Mouse (Mus musculus) telencephalon, adult 2 months (tissue): ENCODE results near the gene Csde1.

Experiments used
- DNase-seq: peaks from one replicate; pipeline ENCODE4 v3.0.0-alpha.2; 2011; ENCODE audit warnings: low read depth, low spot score

The Csde1 gene

GRCm38 (mm10) chr3:103020249-103020942, at the start of gene Csde1:
Csde1 (plus strand) TSS chr3:103020426.
- DNase-seq, result peak; percentile 97

GRCm38 (mm10) chr3:102970508-102970907, 49.7 kb upstream of the Csde1 start:
- DNase-seq, result no peak

GRCm38 (mm10) chr3:102976906-102977305, 43.3 kb upstream of the Csde1 start:
- no peak for DNase-seq

- DNase-seq, result peak; percentile 11
Observed at GRCm38 (mm10) chr3:102979550-102980348, 40.5 kb upstream of the Csde1 start.

GRCm38 (mm10) chr3:102980349-102980736, 39.9 kb upstream of the Csde1 start:
- no peak for DNase-seq

GRCm38 (mm10) chr3:102991041-102991440, 29.2 kb upstream of the Csde1 start:
- no peak for DNase-seq

GRCm38 (mm10) chr3:102992936-102993335, 27.3 kb upstream of the Csde1 start:
- DNase-seq, result peak; percentile 42

- peak; percentile 15 for DNase-seq
Observed at GRCm38 (mm10) chr3:102995233-102995604, 25.0 kb upstream of the Csde1 start.

GRCm38 (mm10) chr3:102995605-102996321, 24.5 kb upstream of the Csde1 start, which contains the start of gene Sike1:
Sike1 (plus strand) TSS chr3:102995708.
- peak; percentile 92 for DNase-seq

GRCm38 (mm10) chr3:102997036-102997435, 23.2 kb upstream of the Csde1 start:
- no peak for DNase-seq

GRCm38 (mm10) chr3:102997591-102997990, 22.6 kb upstream of the Csde1 start:
- no peak for DNase-seq

GRCm38 (mm10) chr3:103001595-103001994, 18.6 kb upstream of the Csde1 start:
- DNase-seq, result no peak

- DNase-seq, result no peak
Observed at GRCm38 (mm10) chr3:103017350-103017749, 2.9 kb upstream of the Csde1 start.

- no peak for DNase-seq
Observed at GRCm38 (mm10) chr3:103019462-103019861, 764 bp upstream of the Csde1 start.

- peak; percentile 81 for DNase-seq
Observed at GRCm38 (mm10) chr3:103020943-103021638, 865 bp downstream of the Csde1 start.

- no peak for DNase-seq
Observed at GRCm38 (mm10) chr3:103026174-103026573, 5.9 kb downstream of the Csde1 start.

- DNase-seq, result no peak
Observed at GRCm38 (mm10) chr3:103040285-103040684, 20.1 kb downstream of the Csde1 start.

GRCm38 (mm10) chr3:103040861-103041379, 20.7 kb downstream of the Csde1 start:
- no peak for DNase-seq

GRCm38 (mm10) chr3:103056016-103056595, 35.9 kb downstream of the Csde1 start:
- no peak for DNase-seq

GRCm38 (mm10) chr3:103057752-103058151, 37.5 kb downstream of the Csde1 start:
- DNase-seq, result no peak
